Mouse (Mus musculus): Measurements from ENCODE around the gene Spdye4a. TPM values are rescaled to one million over a fixed set of nuclear protein-coding genes. Genes with fewer than 3 reads are reported as not detected.
A peak's percentile ranks its signal among the peaks of the same experiment; 100 is the strongest.

Gene Spdye4a
- polyA plus RNA-seq (2015; fragmentation: Nextera tagmentation; extraction: Ambion mirVana): not detected in 2 replicates

GRCm38 (mm10) chr5:143226790-143227189 lies at the start of gene Spdye4a:
Gene Spdye4a (minus strand): TSS chr5:143226890.
- H3K4me1 ChIP-seq (ENCODE audit: control insufficient read depth, insufficient read depth, low read depth, low read length): no peaks in the 10 kb centered on the region
- H3K9ac ChIP-seq (ENCODE audit: low read depth, low read length): no peak within 1 kb of the TSS
- ATAC-seq: no peak
- H3K27me3 ChIP-seq (replicated peaks; ENCODE audit: control insufficient read depth, insufficient read depth, low read length): no peaks in the 10 kb centered on the region
- H3K9me3 ChIP-seq (ENCODE audit: control insufficient read depth, low read length): peaks cover 7% of the 10 kb centered on the region
- no peak within 1 kb of the TSS for H3K4me3 ChIP-seq (ENCODE audit: low read length)
- H3K4me2 ChIP-seq (ENCODE audit: low read length): no peak within 1 kb of the TSS
- 91% methylated on average over 3 of the region's 3 CpGs for WGBS
- H3K36me3 ChIP-seq (ENCODE audit: control insufficient read depth, insufficient read depth, low read length): no peaks in the 10 kb centered on the region
- H3K27ac ChIP-seq (ENCODE audit: low read depth, low read length): no peak within 1 kb of the TSS

- H3K9ac ChIP-seq (ENCODE audit: low read depth, low read length): no peak overlapping the region
- no peaks in the 10 kb centered on the region for H3K36me3 ChIP-seq (ENCODE audit: control insufficient read depth, insufficient read depth, low read length)
- WGBS: 46% methylated on average over 5 of the region's 5 CpGs
- no peak for ATAC-seq
- peaks cover 8% of the 10 kb centered on the region for H3K4me1 ChIP-seq (ENCODE audit: control insufficient read depth, insufficient read depth, low read depth, low read length)
- H3K27me3 ChIP-seq (replicated peaks; ENCODE audit: control insufficient read depth, insufficient read depth, low read length): 0 out of 2 replicates have a peak, but pooled peaks cover 2% of the 10 kb centered on the region
- no peak overlapping the region for H3K4me2 ChIP-seq (ENCODE audit: low read length)
- no peaks in the 10 kb centered on the region for H3K9me3 ChIP-seq (ENCODE audit: control insufficient read depth, low read length)
- no peak overlapping the region for H3K4me3 ChIP-seq (ENCODE audit: low read length)
- no peak overlapping the region for H3K27ac ChIP-seq (ENCODE audit: low read depth, low read length)
Measured at GRCm38 (mm10) chr5:143275761-143276160, 49.1 kb upstream of the Spdye4a start.

DNA sequence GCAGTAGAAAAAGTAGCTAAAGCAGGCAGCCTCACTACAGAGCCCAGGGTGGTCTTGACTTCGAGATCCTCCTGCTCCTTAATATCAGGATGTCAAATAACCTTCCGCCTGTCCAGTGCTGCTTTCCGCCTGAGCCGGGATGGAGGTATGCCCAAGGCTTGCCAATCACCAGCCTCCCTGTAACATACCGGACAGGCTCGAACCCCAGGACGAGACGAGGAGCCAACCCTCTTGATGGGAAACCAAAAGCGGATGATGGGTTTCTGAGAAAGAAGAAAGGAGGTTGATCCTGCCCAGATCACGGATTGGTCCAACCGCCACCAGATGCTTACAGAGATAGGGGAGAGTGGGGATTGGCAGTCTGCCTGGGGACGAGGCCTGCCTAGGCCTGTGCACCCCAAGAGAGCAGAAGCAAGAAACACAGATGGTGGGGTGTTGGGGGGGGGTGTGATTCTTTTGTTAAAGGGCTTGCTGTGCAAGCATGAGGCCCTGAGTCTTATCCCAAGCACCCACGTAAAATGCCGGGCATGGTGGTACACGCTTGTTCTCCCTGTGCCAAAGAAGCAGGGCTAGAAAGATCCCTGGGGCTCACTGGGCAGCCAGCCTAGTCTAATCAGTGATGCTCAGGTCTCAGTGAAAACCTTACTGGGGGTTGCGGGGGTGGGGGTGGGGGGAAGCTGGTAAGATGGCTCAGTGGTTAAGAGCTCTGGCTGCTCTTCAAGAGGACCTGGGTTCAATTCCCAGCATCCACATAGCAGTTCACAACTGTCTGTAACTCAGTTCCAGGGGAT lies 46.0 kb upstream of the Spdye4a start:
- Histone ChIP-seq H3K4me2 (ENCODE audit: low read length) (no peak overlapping the region), H3K9ac (ENCODE audit: low read depth, low read length) (no peak overlapping the region), H3K36me3 (ENCODE audit: control insufficient read depth, insufficient read depth, low read length) (no peaks in the 10 kb centered on the region), H3K4me1 (ENCODE audit: control insufficient read depth, insufficient read depth, low read depth, low read length) (peaks cover 25% of the 10 kb centered on the region), H3K4me3 (ENCODE audit: low read length) (no peak overlapping the region), H3K27ac (ENCODE audit: low read depth, low read length) (no peak overlapping the region), H3K9me3 (ENCODE audit: control insufficient read depth, low read length) (no peaks in the 10 kb centered on the region), H3K27me3 (replicated peaks; ENCODE audit: control insufficient read depth, insufficient read depth, low read length) (0 out of 2 replicates have a peak, but pooled peaks cover under 1% of the 10 kb centered on the region)
- ATAC-seq: no peak
- 80% methylated on average over 16 of the region's 16 CpGs for WGBS

- Histone ChIP-seq H3K4me3 (ENCODE audit: low read length) (no peak overlapping the region), H3K27me3 (replicated peaks; ENCODE audit: control insufficient read depth, insufficient read depth, low read length) (no peaks in the 10 kb centered on the region), H3K36me3 (ENCODE audit: control insufficient read depth, insufficient read depth, low read length) (no peaks in the 10 kb centered on the region), H3K9ac (ENCODE audit: low read depth, low read length) (no peak overlapping the region), H3K27ac (ENCODE audit: low read depth, low read length) (no peak overlapping the region), H3K4me1 (ENCODE audit: control insufficient read depth, insufficient read depth, low read depth, low read length) (peaks cover 28% of the 10 kb centered on the region), H3K4me2 (ENCODE audit: low read length) (no peak overlapping the region), H3K9me3 (ENCODE audit: control insufficient read depth, low read length) (no peaks in the 10 kb centered on the region)
- 79% methylated on average over 3 of the region's 3 CpGs for WGBS
- no peak for ATAC-seq
Measured at GRCm38 (mm10) chr5:143272108-143272507, 45.4 kb upstream of the Spdye4a start.

GRCm38 (mm10) chr5:143271642-143272041 lies 45.0 kb upstream of the Spdye4a start:
- no peaks in the 10 kb centered on the region for H3K36me3 ChIP-seq (ENCODE audit: control insufficient read depth, insufficient read depth, low read length)
- H3K4me1 ChIP-seq (ENCODE audit: control insufficient read depth, insufficient read depth, low read depth, low read length): peaks cover 31% of the 10 kb centered on the region
- H3K4me2 ChIP-seq (ENCODE audit: low read length): no peak overlapping the region; the same call in 1 of the 2 replicates
- 93% methylated on average over 6 of the region's 6 CpGs for whole genome bisulfite sequencing
- H3K27ac ChIP-seq (ENCODE audit: low read depth, low read length): no peak overlapping the region
- no peak overlapping the region for H3K9ac ChIP-seq (ENCODE audit: low read depth, low read length)
- ATAC-seq: no peak
- H3K9me3 ChIP-seq (ENCODE audit: control insufficient read depth, low read length): no peaks in the 10 kb centered on the region
- no peak overlapping the region for H3K4me3 ChIP-seq (ENCODE audit: low read length)
- H3K27me3 ChIP-seq (replicated peaks; ENCODE audit: control insufficient read depth, insufficient read depth, low read length): no peaks in the 10 kb centered on the region

DNA sequence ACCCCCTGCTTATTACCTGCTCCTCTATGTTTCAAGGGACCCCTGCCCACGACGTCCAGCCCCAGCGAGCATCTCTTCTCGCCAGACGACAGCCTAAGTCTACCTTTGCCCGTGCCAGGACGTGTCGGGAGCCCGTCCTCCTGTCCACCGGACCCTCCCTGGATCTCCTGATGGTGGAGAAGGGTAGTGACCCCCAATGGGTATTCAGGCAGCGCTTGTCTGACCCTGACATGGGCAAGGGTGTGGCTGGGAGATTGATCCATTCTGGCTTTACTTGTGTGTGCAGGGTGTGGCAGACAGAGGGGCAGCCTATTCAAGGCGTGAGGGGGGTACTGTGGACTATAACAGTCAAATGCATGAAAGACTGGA lies 43.4 kb upstream of the Spdye4a start:
- 3% methylated on average over 12 of the region's 12 CpGs for WGBS
- peak; percentile 40 for ATAC-seq
- H3K4me2 ChIP-seq (ENCODE audit: low read length): peak overlapping the region; percentile 89

DNA sequence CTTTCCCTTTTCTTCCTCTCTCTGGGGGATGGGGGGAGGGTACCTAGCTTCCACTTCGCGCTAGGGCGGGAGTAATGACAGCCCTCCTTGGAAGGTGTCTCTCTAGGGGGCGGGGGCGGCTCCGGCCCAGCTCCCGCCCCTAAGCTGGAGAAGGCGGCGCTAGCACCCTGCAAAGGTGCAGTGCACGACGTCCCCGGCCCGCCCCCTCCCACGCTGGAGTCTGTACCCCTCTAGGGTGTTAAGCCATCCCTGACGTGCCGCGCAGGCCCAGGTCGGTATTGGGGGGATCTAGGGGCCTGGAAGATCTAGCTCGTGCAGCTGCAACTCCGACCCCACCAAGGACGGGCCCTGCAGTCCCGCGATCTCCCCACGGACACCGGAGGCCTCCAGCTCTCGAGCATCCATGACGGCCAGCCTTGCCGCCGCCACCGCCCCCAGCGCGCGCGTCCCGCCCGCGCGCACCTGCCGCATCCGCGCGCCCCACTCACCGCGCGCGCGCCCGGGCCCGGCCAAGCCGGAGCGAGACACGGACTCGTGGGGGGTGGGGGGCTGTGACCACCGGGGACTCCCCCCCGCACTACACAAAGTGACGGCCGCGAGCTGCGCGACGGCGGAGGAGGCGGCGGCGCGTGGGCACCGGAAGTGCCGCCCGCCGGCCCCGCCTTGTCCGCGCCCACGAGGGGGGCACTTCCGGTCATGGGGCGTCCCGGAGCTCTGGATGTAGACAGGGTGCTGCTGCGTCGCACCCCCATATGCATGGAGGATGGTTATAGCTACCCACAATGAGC lies 42.9 kb upstream of the Spdye4a start, which contains the start of gene Zfp316:
Zfp316 (minus strand) TSS at position 660 of the 788 bp plus-strand sequence.
- no peaks in the 10 kb centered on the region for H3K9me3 ChIP-seq (ENCODE audit: control insufficient read depth, low read length)
- WGBS: under 1% methylated on average over 55 of the region's 79 CpGs
- peak within 1 kb of the TSS; percentile 80 for H3K4me3 ChIP-seq (ENCODE audit: low read length)
- no peaks in the 10 kb centered on the region for H3K27me3 ChIP-seq (replicated peaks; ENCODE audit: control insufficient read depth, insufficient read depth, low read length)
- peak; percentile 84 for ATAC-seq
- H3K4me1 ChIP-seq (ENCODE audit: control insufficient read depth, insufficient read depth, low read depth, low read length): peaks cover 31% of the 10 kb centered on the region
- H3K4me2 ChIP-seq (ENCODE audit: low read length): peak within 1 kb of the TSS; percentile 89
- no peaks in the 10 kb centered on the region for H3K36me3 ChIP-seq (ENCODE audit: control insufficient read depth, insufficient read depth, low read length)
- peak within 1 kb of the TSS; percentile 95 for H3K9ac ChIP-seq (ENCODE audit: low read depth, low read length)
- peak within 1 kb of the TSS; percentile 85 for H3K27ac ChIP-seq (ENCODE audit: low read depth, low read length)

More for the DNA sequence above, 43.4 kb upstream of the Spdye4a start:
- no peaks in the 10 kb centered on the region for H3K9me3 ChIP-seq (ENCODE audit: control insufficient read depth, low read length)
- H3K9ac ChIP-seq (ENCODE audit: low read depth, low read length): peak overlapping the region; percentile 95
- peak overlapping the region; percentile 80 for H3K4me3 ChIP-seq (ENCODE audit: low read length)
- peaks cover 31% of the 10 kb centered on the region for H3K4me1 ChIP-seq (ENCODE audit: control insufficient read depth, insufficient read depth, low read depth, low read length)
- H3K27ac ChIP-seq (ENCODE audit: low read depth, low read length): peak overlapping the region; percentile 85
- H3K27me3 ChIP-seq (replicated peaks; ENCODE audit: control insufficient read depth, insufficient read depth, low read length): no peaks in the 10 kb centered on the region
- no peaks in the 10 kb centered on the region for H3K36me3 ChIP-seq (ENCODE audit: control insufficient read depth, insufficient read depth, low read length)

GRCm38 (mm10) chr5:143268985-143269362 lies 42.3 kb upstream of the Spdye4a start:
- peak overlapping the region; percentile 80 for H3K4me3 ChIP-seq (ENCODE audit: low read length)
- WGBS: 13% methylated on average over 8 of the region's 8 CpGs
- peak overlapping the region; percentile 85 for H3K27ac ChIP-seq (ENCODE audit: low read depth, low read length)
- no peaks in the 10 kb centered on the region for H3K27me3 ChIP-seq (replicated peaks; ENCODE audit: control insufficient read depth, insufficient read depth, low read length)
- peak overlapping the region; percentile 95 for H3K9ac ChIP-seq (ENCODE audit: low read depth, low read length)
- ATAC-seq: peak; percentile 1; the same call in 1 of the 2 replicates
- peak overlapping the region; percentile 89 for H3K4me2 ChIP-seq (ENCODE audit: low read length)
- H3K4me1 ChIP-seq (ENCODE audit: control insufficient read depth, insufficient read depth, low read depth, low read length): peaks cover 31% of the 10 kb centered on the region
- H3K9me3 ChIP-seq (ENCODE audit: control insufficient read depth, low read length): no peaks in the 10 kb centered on the region
- peaks cover 2% of the 10 kb centered on the region for H3K36me3 ChIP-seq (ENCODE audit: control insufficient read depth, insufficient read depth, low read length)

GRCm38 (mm10) chr5:143266794-143267193 lies 40.1 kb upstream of the Spdye4a start:
- Histone ChIP-seq H3K4me3 (ENCODE audit: low read length) (no peak overlapping the region), H3K27me3 (replicated peaks; ENCODE audit: control insufficient read depth, insufficient read depth, low read length) (no peaks in the 10 kb centered on the region), H3K36me3 (ENCODE audit: control insufficient read depth, insufficient read depth, low read length) (peaks cover 21% of the 10 kb centered on the region), H3K9ac (ENCODE audit: low read depth, low read length) (no peak overlapping the region), H3K4me1 (ENCODE audit: control insufficient read depth, insufficient read depth, low read depth, low read length) (peaks cover 31% of the 10 kb centered on the region), H3K9me3 (ENCODE audit: control insufficient read depth, low read length) (no peaks in the 10 kb centered on the region), H3K27ac (ENCODE audit: low read depth, low read length) (no peak overlapping the region), H3K4me2 (ENCODE audit: low read length) (no peak overlapping the region)
- WGBS: 89% methylated on average over 6 of the region's 6 CpGs
- ATAC-seq: no peak
